Mouse (Mus musculus) cerebellum, adult 18-20 months (tissue): Measurements from ENCODE around the gene Upk2.

Experiments used
- DNase-seq, 2 experiments: peaks; one replicate each; pipeline ENCODE4 v3.0.0; 2021

Gene Upk2

DNA sequence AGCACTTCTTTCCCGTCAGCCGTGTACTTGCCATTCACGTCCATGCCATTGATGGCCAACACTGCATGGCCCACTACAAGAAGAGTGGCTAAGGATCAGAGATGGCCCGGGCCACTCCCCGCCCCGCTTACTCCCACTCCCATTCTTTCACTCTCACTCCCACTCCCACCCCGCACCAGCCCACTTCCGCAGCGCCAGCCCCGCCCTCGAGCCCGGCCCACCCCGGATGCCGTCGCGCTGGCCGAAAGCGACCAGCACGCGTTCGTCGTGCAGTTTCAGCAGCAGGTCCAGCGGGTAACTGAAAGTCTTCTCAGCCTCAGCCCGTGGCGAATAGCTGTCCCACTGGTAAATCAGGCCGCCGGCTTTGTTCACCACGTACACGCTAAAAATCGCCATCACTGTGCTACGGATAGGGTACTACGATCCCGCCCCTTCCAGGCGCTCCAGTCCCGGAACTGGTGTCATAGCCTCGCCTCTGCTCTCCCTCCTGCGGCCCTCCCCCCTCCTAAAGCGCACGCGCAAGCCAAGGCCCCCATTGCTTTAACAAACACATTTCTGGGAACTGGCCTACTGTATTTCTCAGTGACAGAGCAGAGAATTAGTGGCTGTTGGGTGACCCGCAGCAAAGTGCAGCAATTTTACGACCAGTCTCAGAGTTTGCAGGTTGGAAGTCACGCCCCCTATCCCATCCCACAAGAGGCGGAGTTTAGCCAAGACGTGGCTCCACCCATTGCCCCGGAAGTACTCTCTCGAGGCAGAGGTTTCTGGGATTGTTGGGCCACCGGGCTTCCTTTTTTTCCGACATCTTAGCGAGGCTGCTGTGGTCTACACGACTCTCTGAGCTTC is 47.6 kb downstream of the Upk2 start, which contains the start of the genes Rps25 and Trappc4:
Rps25 (plus strand) TSS at position 234 of the 846 bp plus-strand sequence.
Trappc4 (minus strand) TSS at position 695 of the 846 bp plus-strand sequence.
- DNase-seq: peak; percentile 93

DNA sequence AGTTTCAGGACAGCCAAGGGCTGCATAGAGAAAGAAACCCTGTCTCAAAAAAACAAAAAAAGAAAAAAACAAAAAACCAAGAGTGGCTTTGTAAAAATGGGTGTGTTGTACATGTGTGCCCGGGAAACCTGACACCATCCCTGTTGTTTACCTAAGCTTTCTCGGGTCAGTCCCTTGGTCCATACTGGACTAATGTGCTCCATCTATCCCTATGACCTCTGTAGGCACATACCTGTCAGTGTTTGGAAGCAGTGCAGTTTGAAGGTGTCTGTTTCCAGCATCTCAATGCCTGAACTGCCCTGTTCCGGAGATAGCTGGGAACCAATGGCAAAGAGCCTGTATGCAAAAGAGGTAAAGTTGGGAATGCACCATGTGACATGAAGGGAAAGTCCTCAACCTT is 49.8 kb downstream of the Upk2 start:
- no peak for DNase-seq
